Mouse (Mus musculus) embryonic facial prominence, embryonic 13.5 days (tissue): ENCODE data around the gene Stk24. TPM values are rescaled to one million over a fixed set of nuclear protein-coding genes. Genes with fewer than 3 reads are reported as not detected.
"Not testable (repeated sequence)": the region's sequence is repeated elsewhere in the genome, so short reads cannot be mapped to it uniquely, and the experiment has no call there.

Experiments
- ATAC-seq: fragments of 200-750 bp; cut with Nextera tagmentation; 2 replicates; pipeline ENCODE4 v1.8.0; 2017; ENCODE audit warnings: low read depth; ENCODE audit not compliant: insufficient number of reproducible peaks, insufficient read depth, low FRiP score, low TSS enrichment
- H3K27ac ChIP-seq: fragments of 300-500 bp; sonication (generic); 2 replicates; pipeline ENCODE4 v1.5.1; 2015; ENCODE audit warnings: moderate library complexity, mild to moderate bottlenecking, inconsistent platforms
- H3K27me3 ChIP-seq: fragments of 300-500 bp; sonication (generic); 2 replicates; pipeline ENCODE4 v1.6.1; 2015; ENCODE audit warnings: mild to moderate bottlenecking, inconsistent platforms
- H3K36me3 ChIP-seq: fragments of 300-500 bp; sonication (generic); 2 replicates; pipeline ENCODE4 v1.6.1; 2015; ENCODE audit warnings: mild to moderate bottlenecking, inconsistent platforms
- H3K4me1 ChIP-seq: fragments of 300-500 bp; sonication (generic); 2 replicates; pipeline ENCODE4 v1.6.1; 2015; ENCODE audit warnings: inconsistent platforms
- H3K4me2 ChIP-seq: fragments of 300-500 bp; sonication (generic); 2 replicates; pipeline ENCODE4 v1.6.1; 2015; ENCODE audit warnings: moderate library complexity, mild to moderate bottlenecking, inconsistent platforms
- H3K4me3 ChIP-seq: fragments of 300-500 bp; sonication (generic); 2 replicates; pipeline ENCODE4 v1.5.1; 2015; ENCODE audit warnings: mild to moderate bottlenecking, inconsistent platforms
- H3K9ac ChIP-seq: fragments of 300-500 bp; sonication (generic); 2 replicates; pipeline ENCODE4 v1.6.1; 2015; ENCODE audit warnings: mild to moderate bottlenecking, inconsistent platforms
- H3K9me3 ChIP-seq: fragments of 300-500 bp; sonication (generic); 2 replicates; pipeline ENCODE4 v1.6.1; 2016; ENCODE audit warnings: inconsistent platforms
- WGBS: fragments of 180-500 bp; shearing (Covaris S2); methylation state at CpG from one replicate; pipeline ENCODE4 v1.1.7; 2015; ENCODE audit warnings: mixed read lengths; 5-methylcytosine and 5-hydroxymethylcytosine counted together
- polyA plus RNA-seq: library from polyadenylated mRNA; unstranded; fragments of >200 nt; fragmentation: Nextera tagmentation; extraction: Ambion mirVana; gene quantifications from 2 replicates; pipeline ENCODE4 v1.2.1, GENCODE M21; 2015

Gene Stk24
- polyA plus RNA-seq = 39.0 and 41.2 TPM in 2 replicates

- H3K9me3 ChIP-seq = no peaks in the 10 kb centered on the region
- no peaks in the 10 kb centered on the region for H3K36me3 ChIP-seq
- H3K4me2 ChIP-seq = peak within 1 kb of the TSS; percentile 80
- no peaks in the 10 kb centered on the region for H3K27me3 ChIP-seq
- H3K9ac ChIP-seq = peak within 1 kb of the TSS; percentile 95
- WGBS = 6% methylated on average over 11 of the region's 11 CpGs
- H3K27ac ChIP-seq = peak within 1 kb of the TSS; percentile 92
- ATAC-seq = no peak; the same call in 1 of the 2 replicates
- H3K4me1 ChIP-seq = peaks cover 34% of the 10 kb centered on the region
- H3K4me3 ChIP-seq = peak within 1 kb of the TSS; percentile 98
Observed at GRCm38 (mm10) chr14:121379827-121380145, at the start of gene Stk24. Gene Stk24, minus strand, starts transcription at chr14:121380011.

GRCm38 (mm10) chr14:121428148-121428547 lies 48.3 kb upstream of the Stk24 start:
- Histone ChIP-seq H3K36me3 (no peaks in the 10 kb centered on the region), H3K4me1 (no peaks in the 10 kb centered on the region), H3K4me2 (no peak overlapping the region), H3K27me3 (no peaks in the 10 kb centered on the region), H3K4me3 (no peak overlapping the region), H3K9me3 (0 out of 2 replicates have a peak, but pooled peaks cover 6% of the 10 kb centered on the region), H3K27ac (no peak overlapping the region), H3K9ac (no peak overlapping the region)
- 91% methylated on average over 4 of the region's 4 CpGs for WGBS
- ATAC-seq = no peak

- H3K27ac ChIP-seq = no peak overlapping the region
- H3K36me3 ChIP-seq = no peaks in the 10 kb centered on the region
- H3K9ac ChIP-seq = no peak overlapping the region
- H3K4me1 ChIP-seq = no peaks in the 10 kb centered on the region
- H3K4me3 ChIP-seq = no peak overlapping the region
- H3K4me2 ChIP-seq = no peak overlapping the region
- H3K27me3 ChIP-seq = no peaks in the 10 kb centered on the region
- ATAC-seq = no peak
- H3K9me3 ChIP-seq = 0 out of 2 replicates have a peak, but pooled peaks cover 6% of the 10 kb centered on the region
Observed at GRCm38 (mm10) chr14:121426743-121427142, 46.9 kb upstream of the Stk24 start.

GRCm38 (mm10) chr14:121425004-121425793 lies 45.4 kb upstream of the Stk24 start:
- Histone ChIP-seq H3K36me3 (no peaks in the 10 kb centered on the region), H3K4me1 (no peaks in the 10 kb centered on the region), H3K9ac (no peak overlapping the region), H3K9me3 (0 out of 2 replicates have a peak, but pooled peaks cover 11% of the 10 kb centered on the region), H3K27me3 (no peaks in the 10 kb centered on the region), H3K4me3 (no peak overlapping the region), H3K4me2 (no peak overlapping the region), H3K27ac (no peak overlapping the region)
- WGBS = 73% methylated on average over 7 of the region's 7 CpGs
- no peak for ATAC-seq

GRCm38 (mm10) chr14:121423341-121423751 lies 43.5 kb upstream of the Stk24 start:
- Histone ChIP-seq H3K4me3 (no peak overlapping the region), H3K9me3 (0 out of 2 replicates have a peak, but pooled peaks cover 9% of the 10 kb centered on the region), H3K27ac (no peak overlapping the region; the same call in 1 of the 2 replicates), H3K9ac (no peak overlapping the region), H3K4me1 (no peaks in the 10 kb centered on the region), H3K27me3 (no peaks in the 10 kb centered on the region), H3K4me2 (no peak overlapping the region), H3K36me3 (no peaks in the 10 kb centered on the region)
- WGBS = 50% methylated on average over 7 of the region's 7 CpGs
- ATAC-seq = no peak

GRCm38 (mm10) chr14:121422664-121423340 lies 43.0 kb upstream of the Stk24 start:
- ATAC-seq = no peak
- Histone ChIP-seq H3K9ac (no peak overlapping the region), H3K27ac (no peak overlapping the region; the same call in 1 of the 2 replicates), H3K27me3 (no peaks in the 10 kb centered on the region), H3K4me2 (no peak overlapping the region), H3K9me3 (0 out of 2 replicates have a peak, but pooled peaks cover 5% of the 10 kb centered on the region), H3K4me1 (no peaks in the 10 kb centered on the region), H3K4me3 (no peak overlapping the region), H3K36me3 (no peaks in the 10 kb centered on the region)
- 61% methylated on average over 4 of the region's 4 CpGs for WGBS

- H3K27ac ChIP-seq = no peak overlapping the region
- WGBS = 91% methylated on average over 4 of the region's 4 CpGs
- ATAC-seq = no peak
- H3K4me3 ChIP-seq = no peak overlapping the region
- no peaks in the 10 kb centered on the region for H3K4me1 ChIP-seq
- no peak overlapping the region for H3K9ac ChIP-seq
- H3K4me2 ChIP-seq = no peak overlapping the region
- H3K9me3 ChIP-seq = 0 out of 2 replicates have a peak, but pooled peaks cover 5% of the 10 kb centered on the region
- H3K36me3 ChIP-seq = no peaks in the 10 kb centered on the region
- H3K27me3 ChIP-seq = no peaks in the 10 kb centered on the region
Observed at GRCm38 (mm10) chr14:121422000-121422399, 42.2 kb upstream of the Stk24 start.

- Histone ChIP-seq H3K4me2 (no peak overlapping the region), H3K4me3 (no peak overlapping the region), H3K27me3 (no peaks in the 10 kb centered on the region), H3K9ac (no peak overlapping the region), H3K9me3 (0 out of 2 replicates have a peak, but pooled peaks cover 5% of the 10 kb centered on the region), H3K4me1 (no peaks in the 10 kb centered on the region), H3K27ac (no peak overlapping the region), H3K36me3 (no peaks in the 10 kb centered on the region)
- 84% methylated on average over 5 of the region's 5 CpGs for WGBS
- no peak for ATAC-seq
Observed at GRCm38 (mm10) chr14:121417594-121417993, 37.8 kb upstream of the Stk24 start.

- no peak overlapping the region for H3K4me2 ChIP-seq
- H3K36me3 ChIP-seq = no peaks in the 10 kb centered on the region
- WGBS = 93% methylated on average over 11 of the region's 12 CpGs
- no peak overlapping the region for H3K9ac ChIP-seq
- H3K9me3 ChIP-seq = 0 out of 2 replicates have a peak, but pooled peaks cover 5% of the 10 kb centered on the region
- ATAC-seq = no peak
- no peak overlapping the region for H3K4me3 ChIP-seq
- H3K4me1 ChIP-seq = no peaks in the 10 kb centered on the region
- no peaks in the 10 kb centered on the region for H3K27me3 ChIP-seq
- H3K27ac ChIP-seq = no peak overlapping the region
Observed at GRCm38 (mm10) chr14:121416626-121417319, 37.0 kb upstream of the Stk24 start.

- WGBS = 78% methylated on average over 6 of the region's 6 CpGs
- no peaks in the 10 kb centered on the region for H3K9me3 ChIP-seq
- no peaks in the 10 kb centered on the region for H3K36me3 ChIP-seq
- H3K4me1 ChIP-seq = no peaks in the 10 kb centered on the region
- H3K4me3 ChIP-seq = no peak overlapping the region
- H3K9ac ChIP-seq = no peak overlapping the region
- H3K27ac ChIP-seq = no peak overlapping the region
- ATAC-seq = no peak
- H3K27me3 ChIP-seq = no peaks in the 10 kb centered on the region
- no peak overlapping the region for H3K4me2 ChIP-seq
Observed at GRCm38 (mm10) chr14:121414635-121415241, 34.9 kb upstream of the Stk24 start.

- not testable (repeated sequence) for H3K27me3 ChIP-seq, H3K9ac ChIP-seq, H3K4me1 ChIP-seq, H3K4me3 ChIP-seq, H3K9me3 ChIP-seq, ATAC-seq, H3K4me2 ChIP-seq, H3K27ac ChIP-seq, H3K36me3 ChIP-seq
- WGBS = 94% methylated on average over 1 of the region's 1 CpGs
Observed at GRCm38 (mm10) chr14:121413726-121414125, 33.9 kb upstream of the Stk24 start.
